Mouse (Mus musculus): Measurements from ENCODE around the gene Mcf2l.

DNA sequence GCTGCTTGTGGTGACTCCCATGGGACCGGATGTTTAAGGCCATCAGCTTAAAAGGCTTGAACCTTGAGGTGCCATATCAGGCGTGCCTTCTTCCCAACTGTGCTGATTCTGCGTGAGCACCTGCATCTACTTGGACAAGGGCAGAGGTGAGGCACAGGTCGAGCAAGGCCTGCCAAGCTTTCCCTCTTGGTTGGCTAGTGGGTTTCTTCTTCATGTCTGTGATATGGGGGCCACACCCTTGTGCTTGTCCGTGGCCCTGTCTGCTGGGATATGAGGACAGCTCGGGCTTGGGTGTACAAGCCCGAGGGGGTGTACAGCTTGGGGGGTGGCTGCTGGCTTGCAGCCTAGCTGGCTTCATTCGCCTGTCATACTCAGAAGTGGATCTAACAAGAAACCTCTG is 51.4 kb downstream of the Mcf2l start:
- no peak for TF ChIP-seq CTCF (IDR thresholded peaks at IDR 0.05; ENCODE audit: insufficient read depth, low read depth, low read length)
- TF ChIP-seq POLR2A (IDR thresholded peaks at IDR 0.05; ENCODE audit: insufficient read depth, low read depth, low read length): no peak
